Mouse (Mus musculus) T-cell, adult 66 days (primary cell): ENCODE results near the gene Kcnh2. TPM values are rescaled to one million over a fixed set of nuclear protein-coding genes. Genes with fewer than 3 reads are reported as not detected.

Source experiments
- total RNA-seq, 2 experiments: library from RNA; stranded (reverse); gene quantifications; 3 replicates in 1 of 2; 4 replicates in 1 of 2; pipeline ENCODE4 v1.2.4; 2023

The Kcnh2 gene
- total RNA-seq, result 1 to 10 TPM; 5.3 to 6.7 TPM

DNA sequence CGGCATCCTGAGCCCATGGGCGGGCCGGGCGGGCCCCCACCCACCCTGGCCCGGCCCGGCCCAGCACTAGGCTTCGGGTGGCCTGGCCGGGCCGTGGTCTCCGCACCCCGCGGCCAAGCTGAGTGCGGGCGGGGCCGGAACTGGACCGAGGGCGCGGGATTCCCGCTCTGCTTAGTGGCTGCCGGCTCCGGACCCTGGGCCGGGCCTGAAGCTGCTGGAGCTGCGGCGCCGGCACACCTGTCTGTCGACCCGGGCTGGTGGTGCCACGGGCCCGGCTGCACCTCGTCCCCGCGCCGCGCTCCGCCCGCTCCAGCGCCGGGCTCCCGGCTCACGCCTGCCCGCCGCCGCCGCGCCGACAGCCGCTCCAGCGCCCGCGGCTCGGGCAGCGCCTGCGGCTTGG is at the start of gene Kcnh2:
Kcnh2 (minus strand) TSS at position 327 of the 400 bp plus-strand sequence.

DNA sequence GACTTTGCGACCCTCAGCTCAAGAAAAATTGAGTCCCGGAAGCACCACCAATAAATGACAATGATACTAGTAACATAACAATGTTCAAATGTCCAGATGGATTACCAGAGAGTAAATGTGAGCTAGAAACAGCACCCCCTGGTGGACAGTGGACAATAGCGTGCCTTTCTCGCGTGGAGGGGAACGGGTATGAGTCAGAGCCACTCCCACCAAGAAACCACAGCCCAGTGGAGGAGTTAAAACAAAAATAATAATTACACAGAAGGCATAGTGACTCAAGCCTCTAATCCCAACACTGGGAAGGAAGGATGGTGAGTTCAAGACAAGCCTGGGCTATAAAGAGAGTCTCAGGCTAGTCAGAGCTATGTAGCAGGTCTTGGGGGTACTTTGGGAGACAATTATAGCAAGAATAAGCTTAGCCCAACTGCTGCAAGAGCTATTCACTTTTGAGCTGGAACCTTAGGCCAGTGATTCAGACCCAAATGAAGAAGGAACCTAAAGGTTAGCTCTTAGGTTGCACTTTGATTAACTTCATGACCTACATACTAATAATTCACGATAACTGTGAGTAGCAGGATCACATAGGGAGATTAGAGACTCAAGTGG is 42.1 kb upstream of the Kcnh2 start, which contains the start of gene Abcb8:
Abcb8 (plus strand) TSS at position 272 of the 606 bp plus-strand sequence.

DNA sequence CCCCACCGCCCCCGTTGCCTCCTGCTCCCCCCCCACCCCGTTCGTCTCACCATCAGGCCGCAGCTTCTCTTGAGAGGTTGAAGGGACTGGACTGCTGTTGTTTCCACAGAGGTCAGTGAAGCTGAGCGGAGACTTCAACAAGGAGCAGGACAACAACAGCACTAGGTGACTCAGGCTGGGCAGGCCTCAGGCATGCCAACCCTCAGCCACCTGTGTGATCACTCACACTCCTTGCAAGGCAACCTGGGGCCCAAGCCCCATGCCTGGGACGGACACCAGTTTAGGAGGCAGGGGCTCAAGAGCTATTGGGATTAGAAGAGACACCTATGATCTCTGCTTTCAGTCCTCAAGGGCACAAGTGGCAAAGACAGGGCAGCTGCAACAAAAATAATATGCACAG is 40.5 kb upstream of the Kcnh2 start, which contains the start of gene Atg9b:
Atg9b (minus strand) TSS at position 280 of the 400 bp plus-strand sequence.

DNA sequence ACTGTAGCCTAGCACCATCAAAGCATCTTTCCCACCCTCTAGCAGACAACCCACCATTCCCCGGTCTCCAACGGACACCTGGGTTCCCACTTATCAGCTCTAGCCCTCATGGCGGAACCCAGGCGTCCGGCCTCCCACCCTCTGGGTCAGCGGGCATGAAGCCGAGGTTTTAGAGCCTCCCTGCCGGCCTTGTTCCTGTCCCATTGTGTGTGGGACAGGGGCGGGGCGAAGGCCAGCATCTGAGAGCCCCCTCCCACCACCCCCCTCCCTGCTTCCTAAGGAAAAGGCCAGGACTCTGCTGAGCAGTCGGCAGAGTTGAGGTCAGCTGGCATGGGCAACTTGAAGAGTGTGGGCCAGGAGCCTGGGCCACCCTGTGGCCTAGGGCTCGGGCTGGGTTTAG is 13.1 kb upstream of the Kcnh2 start, which contains the start of gene Nos3:
Nos3 (plus strand) TSS at position 303 of the 400 bp plus-strand sequence.

Other genes with a start within 250 kb of the Kcnh2 start
- 1 to 10 TPM; 5.9 to 9.2 TPM for gene Nupl2, start 186.6 kb downstream of the Kcnh2 start, total RNA-seq
- gene Nos3, start 13.2 kb upstream of the Kcnh2 start, total RNA-seq, result not detected
- under 1 TPM; 0.18 to 0.50 TPM for gene Atg9b, start 40.5 kb upstream of the Kcnh2 start, total RNA-seq
- 10 to 100 TPM; 20.7 to 25.5 TPM for gene Abcb8, start 42.1 kb upstream of the Kcnh2 start, total RNA-seq
- gene Asic3, start 61.8 kb upstream of the Kcnh2 start, total RNA-seq, result under 1 TPM in 1 of 2 experiments, not detected in 1; 0.62 TPM
- 10 to 100 TPM; 29.6 to 43.1 TPM for gene Cdk5, start 71.9 kb upstream of the Kcnh2 start, total RNA-seq
- gene Slc4a2, start 72.2 kb upstream of the Kcnh2 start, total RNA-seq, result 10 to 100 TPM; 53.8 to 84.9 TPM
- gene Fastk, start 93.7 kb upstream of the Kcnh2 start, total RNA-seq, result 100 to 1,000 TPM in 1 of 2 experiments, 10 to 100 TPM in 1; 90.8 to 104 TPM
- gene Tmub1, start 96.2 kb upstream of the Kcnh2 start, total RNA-seq, result 10 to 100 TPM; 26.0 to 28.0 TPM
- 10 to 100 TPM; 82.7 to 91.3 TPM for gene Agap3, start 100.6 kb upstream of the Kcnh2 start, total RNA-seq
- gene Gbx1, start 175.6 kb upstream of the Kcnh2 start, total RNA-seq, result not detected
- not detected for gene Asb10, start 189.4 kb upstream of the Kcnh2 start, total RNA-seq
- not detected for gene 4931409K22Rik, start 205.2 kb upstream of the Kcnh2 start, total RNA-seq
- 10 to 100 TPM; 46.5 to 47.9 TPM for gene Abcf2, start 225.9 kb upstream of the Kcnh2 start, total RNA-seq
- 10 to 100 TPM; 41.0 to 42.2 TPM for gene Chpf2, start 235.1 kb upstream of the Kcnh2 start, total RNA-seq